Mouse (Mus musculus) 416B (cell line): ENCODE results near the gene Trrap.
"Not testable (repeated sequence)": the region's sequence is repeated elsewhere in the genome, so short reads cannot be mapped to it uniquely, and the experiment has no call there.

ENCODE experiments used
- DNase-seq: peaks from one replicate; pipeline ENCODE4 v3.0.0; 2011; ENCODE audit warnings: low read depth

Gene Trrap

GRCm38 (mm10) chr5:144767106-144767798 is at the start of gene Trrap:
Gene Trrap (plus strand): TSS chr5:144767732.
- DNase-seq: not testable (repeated sequence)

GRCm38 (mm10) chr5:144719781-144720180 is 47.8 kb upstream of the Trrap start:
- no peak for DNase-seq

GRCm38 (mm10) chr5:144720281-144720680 is 47.3 kb upstream of the Trrap start:
- no peak for DNase-seq

- DNase-seq: no peak
Measured at GRCm38 (mm10) chr5:144724926-144725325, 42.6 kb upstream of the Trrap start.

GRCm38 (mm10) chr5:144725554-144725953 is 42.0 kb upstream of the Trrap start:
- DNase-seq: no peak

- peak; percentile 29 for DNase-seq
Measured at GRCm38 (mm10) chr5:144727119-144727518, 40.4 kb upstream of the Trrap start.

GRCm38 (mm10) chr5:144728237-144728636 is 39.3 kb upstream of the Trrap start:
- DNase-seq: no peak

- no peak for DNase-seq
Measured at GRCm38 (mm10) chr5:144729216-144729615, 38.3 kb upstream of the Trrap start.

- DNase-seq: peak; percentile 65
Measured at GRCm38 (mm10) chr5:144733953-144734352, 33.6 kb upstream of the Trrap start.

- DNase-seq: peak; percentile 56
Measured at GRCm38 (mm10) chr5:144734949-144735348, 32.6 kb upstream of the Trrap start.

GRCm38 (mm10) chr5:144737101-144737500 is 30.4 kb upstream of the Trrap start:
- no peak for DNase-seq

GRCm38 (mm10) chr5:144752432-144752831 is 15.1 kb upstream of the Trrap start:
- DNase-seq: peak; percentile 49

- DNase-seq: peak; percentile 83
Measured at GRCm38 (mm10) chr5:144753041-144753440, 14.5 kb upstream of the Trrap start.

GRCm38 (mm10) chr5:144755191-144755590 is 12.3 kb upstream of the Trrap start:
- no peak for DNase-seq

- no peak for DNase-seq
Measured at GRCm38 (mm10) chr5:144757402-144757801, 10.1 kb upstream of the Trrap start.

GRCm38 (mm10) chr5:144758422-144758821 is 9.1 kb upstream of the Trrap start:
- DNase-seq: no peak

- DNase-seq: no peak
Measured at GRCm38 (mm10) chr5:144761161-144761868, 6.2 kb upstream of the Trrap start, which contains the start of gene Tmem130. Gene Tmem130 (minus strand): TSS chr5:144761818.

GRCm38 (mm10) chr5:144766026-144766425 is 1.5 kb upstream of the Trrap start:
- DNase-seq: no peak

GRCm38 (mm10) chr5:144766646-144767045 is 886 bp upstream of the Trrap start:
- peak; percentile 10 for DNase-seq

- DNase-seq: peak; percentile 91
Measured at GRCm38 (mm10) chr5:144767911-144768841, 644 bp downstream of the Trrap start.

GRCm38 (mm10) chr5:144769067-144769482 is 1.5 kb downstream of the Trrap start:
- DNase-seq: peak; percentile 59

- no peak for DNase-seq
Measured at GRCm38 (mm10) chr5:144773231-144773630, 5.7 kb downstream of the Trrap start.
